Mouse (Mus musculus) lung, embryonic 16.5 days (tissue): ENCODE data around the gene Hsdl2. TPM values are rescaled to one million over a fixed set of nuclear protein-coding genes. Genes with fewer than 3 reads are reported as not detected.

Experiments
- ATAC-seq: fragments of 200-750 bp; cut with Nextera tagmentation; 2 replicates; pipeline ENCODE4 v1.8.0; 2017; ENCODE audit warnings: low read depth, mild to moderate bottlenecking, moderate library complexity
- H3K27ac ChIP-seq: fragments of 300-500 bp; sonication (generic); 2 replicates; pipeline ENCODE4 v1.5.1; 2014; ENCODE audit warnings: mild to moderate bottlenecking, control low read depth, low read length
- H3K27me3 ChIP-seq: fragments of 300-500 bp; sonication (generic); 2 replicates; pipeline ENCODE4 v1.6.1; 2014; ENCODE audit warnings: low read depth, low read length, mixed read lengths; ENCODE audit not compliant: control insufficient read depth, insufficient read depth
- H3K36me3 ChIP-seq: fragments of 300-500 bp; sonication (generic); 2 replicates; pipeline ENCODE4 v1.6.1; 2014; ENCODE audit warnings: low read length; ENCODE audit not compliant: control insufficient read depth, insufficient read depth
- H3K4me1 ChIP-seq: fragments of 300-500 bp; sonication (generic); replicated peaks from 2 replicates; pipeline ENCODE4 v1.6.1; 2014; ENCODE audit warnings: low read length, mixed read lengths; ENCODE audit not compliant: control insufficient read depth, insufficient read depth
- H3K4me2 ChIP-seq: fragments of 300-500 bp; sonication (generic); 2 replicates; pipeline ENCODE4 v1.6.1; 2014; ENCODE audit warnings: low read depth, low read length, control low read depth
- H3K4me3 ChIP-seq: fragments of 300-500 bp; sonication (generic); 2 replicates; pipeline ENCODE4 v1.5.1; 2014; ENCODE audit warnings: mild to moderate bottlenecking, low read length, control low read depth
- H3K9ac ChIP-seq: fragments of 300-500 bp; sonication (generic); 2 replicates; pipeline ENCODE4 v1.6.1; 2014; ENCODE audit warnings: low read length, control low read depth
- H3K9me3 ChIP-seq: fragments of 300-500 bp; sonication (generic); 2 replicates; pipeline ENCODE4 v1.6.1; 2016; ENCODE audit warnings: low read length; ENCODE audit not compliant: control insufficient read depth
- WGBS: fragments of 180-500 bp; shearing (Covaris S2); extraction: QIAGEN DNeasy Blood & Tissue Kit; methylation state at CpG from one replicate; pipeline ENCODE4 v1.1.7; 2014; 5-methylcytosine and 5-hydroxymethylcytosine counted together
- polyA plus RNA-seq: library from polyadenylated mRNA; unstranded; fragments of >200 nt; fragmentation: Nextera tagmentation; extraction: Ambion mirVana; gene quantifications from 2 replicates; pipeline ENCODE4 v1.2.1, GENCODE M21; 2015

Hsdl2 gene
- polyA plus RNA-seq, 1 experiment from 2014 or later = 26.3 TPM

- Histone ChIP-seq H3K9me3 (no peaks in the 10 kb centered on the region), H3K27ac (no peak overlapping the region), H3K9ac (no peak overlapping the region), H3K4me2 (no peak overlapping the region), H3K4me1 (no peaks in the 10 kb centered on the region), H3K27me3 (no peaks in the 10 kb centered on the region), H3K36me3 (no peaks in the 10 kb centered on the region), H3K4me3 (no peak overlapping the region)
- no peak for ATAC-seq
- WGBS = 75% methylated on average over 3 of the region's 3 CpGs
Observed at GRCm38 (mm10) chr4:59604892-59605291, 23.5 kb downstream of the Hsdl2 start.

- Histone ChIP-seq H3K4me3 (no peak overlapping the region), H3K36me3 (no peaks in the 10 kb centered on the region), H3K27ac (no peak overlapping the region), H3K9ac (no peak overlapping the region), H3K4me2 (no peak overlapping the region), H3K4me1 (peaks cover 3% of the 10 kb centered on the region; the same call in 1 of the 2 replicates), H3K9me3 (no peaks in the 10 kb centered on the region), H3K27me3 (no peaks in the 10 kb centered on the region)
- 90% methylated on average over 3 of the region's 3 CpGs for WGBS
- no peak for ATAC-seq
Observed at GRCm38 (mm10) chr4:59605501-59605900, 24.1 kb downstream of the Hsdl2 start.

GRCm38 (mm10) chr4:59610411-59610810 is 29.0 kb downstream of the Hsdl2 start:
- H3K9me3 ChIP-seq = no peaks in the 10 kb centered on the region
- no peak overlapping the region for H3K4me2 ChIP-seq
- H3K27me3 ChIP-seq = no peaks in the 10 kb centered on the region
- H3K4me3 ChIP-seq = no peak overlapping the region
- no peak for ATAC-seq
- peaks cover 4% of the 10 kb centered on the region; the same call in 1 of the 2 replicates for H3K4me1 ChIP-seq
- no peak overlapping the region for H3K9ac ChIP-seq
- WGBS = 60% methylated on average over 3 of the region's 3 CpGs
- no peaks in the 10 kb centered on the region for H3K36me3 ChIP-seq
- H3K27ac ChIP-seq = 0 out of 2 replicates have a peak overlapping the region, but pooled peaks have one; percentile 10

- Histone ChIP-seq H3K4me1 (peaks cover 4% of the 10 kb centered on the region; the same call in 1 of the 2 replicates), H3K4me3 (no peak overlapping the region), H3K27me3 (no peaks in the 10 kb centered on the region), H3K27ac (no peak overlapping the region), H3K36me3 (no peaks in the 10 kb centered on the region), H3K9ac (no peak overlapping the region), H3K9me3 (no peaks in the 10 kb centered on the region), H3K4me2 (no peak overlapping the region)
- peak; percentile 36; the same call in 1 of the 2 replicates for ATAC-seq
- 23% methylated on average over 1 of the region's 1 CpGs for WGBS
Observed at GRCm38 (mm10) chr4:59614986-59615385, 33.6 kb downstream of the Hsdl2 start.

GRCm38 (mm10) chr4:59619611-59620245 is 38.4 kb downstream of the Hsdl2 start:
- WGBS = 83% methylated on average over 5 of the region's 5 CpGs
- Histone ChIP-seq H3K9ac (no peak overlapping the region), H3K36me3 (no peaks in the 10 kb centered on the region), H3K9me3 (no peaks in the 10 kb centered on the region), H3K4me1 (no peaks in the 10 kb centered on the region), H3K27ac (no peak overlapping the region), H3K4me2 (no peak overlapping the region), H3K4me3 (no peak overlapping the region), H3K27me3 (no peaks in the 10 kb centered on the region)
- no peak for ATAC-seq

- no peaks in the 10 kb centered on the region for H3K36me3 ChIP-seq
- whole genome bisulfite sequencing = 2% methylated on average over 18 of the region's 18 CpGs
- peak overlapping the region; percentile 93 for H3K9ac ChIP-seq
- H3K9me3 ChIP-seq = no peaks in the 10 kb centered on the region
- H3K27me3 ChIP-seq = no peaks in the 10 kb centered on the region
- H3K27ac ChIP-seq = peak overlapping the region; percentile 86
- H3K4me3 ChIP-seq = peak overlapping the region; percentile 96
- H3K4me2 ChIP-seq = peak overlapping the region; percentile 85
- no peak for ATAC-seq
- peaks cover 10% of the 10 kb centered on the region for H3K4me1 ChIP-seq
Observed at GRCm38 (mm10) chr4:59625676-59625997, 44.3 kb downstream of the Hsdl2 start.

- Histone ChIP-seq H3K9ac (peak within 1 kb of the TSS; percentile 93), H3K4me2 (peak within 1 kb of the TSS; percentile 85), H3K9me3 (no peaks in the 10 kb centered on the region), H3K27ac (peak within 1 kb of the TSS; percentile 86), H3K4me1 (peaks cover 10% of the 10 kb centered on the region), H3K36me3 (no peaks in the 10 kb centered on the region), H3K4me3 (peak within 1 kb of the TSS; percentile 96), H3K27me3 (no peaks in the 10 kb centered on the region)
- under 1% methylated on average over 62 of the region's 120 CpGs for WGBS
- ATAC-seq = peak; percentile 97
Observed at GRCm38 (mm10) chr4:59625998-59626910, 44.9 kb downstream of the Hsdl2 start, which contains the start of gene E130308A19Rik. TSS of gene E130308A19Rik (plus strand) at chr4:59626211.

GRCm38 (mm10) chr4:59628255-59628654 is 46.9 kb downstream of the Hsdl2 start:
- Histone ChIP-seq H3K9me3 (no peaks in the 10 kb centered on the region), H3K4me1 (peaks cover 10% of the 10 kb centered on the region), H3K4me3 (no peak overlapping the region), H3K4me2 (no peak overlapping the region), H3K27me3 (no peaks in the 10 kb centered on the region), H3K9ac (no peak overlapping the region), H3K36me3 (no peaks in the 10 kb centered on the region), H3K27ac (no peak overlapping the region)
- 40% methylated on average over 4 of the region's 4 CpGs for WGBS
- ATAC-seq = no peak

- Histone ChIP-seq H3K9me3 (no peaks in the 10 kb centered on the region), H3K36me3 (no peaks in the 10 kb centered on the region), H3K4me1 (peaks cover 10% of the 10 kb centered on the region), H3K9ac (no peak overlapping the region), H3K27me3 (no peaks in the 10 kb centered on the region), H3K27ac (no peak overlapping the region), H3K4me3 (no peak overlapping the region), H3K4me2 (no peak overlapping the region)
- WGBS = 25% methylated on average over 7 of the region's 7 CpGs
- no peak for ATAC-seq
Observed at GRCm38 (mm10) chr4:59629076-59629874, 47.9 kb downstream of the Hsdl2 start.
